Mouse (Mus musculus): ENCODE measurements at regions not wholly inside any gene's neighbourhood (a gene's known extent, or its start where the extent isn't known, plus 50 kb on each side); places are given as distances from the start of the nearest gene placed in this dataset.

- no peak for TF ChIP-seq CTCF (IDR thresholded peaks at IDR 0.05; ENCODE audit: insufficient read depth, low read depth, low read length)
- TF ChIP-seq POLR2A (IDR thresholded peaks at IDR 0.05; ENCODE audit: insufficient read depth, low read depth, low read length): no peak
These were observed 225.1 kb upstream of the Olfr1507 start for GRCm38 (mm10) chr14:52720640-52721039.

Data from olfactory bulb, adult 2 months (tissue).